Mouse (Mus musculus): ENCODE measurements at regions not wholly inside any gene's neighbourhood (a gene's known extent, or its start where the extent isn't known, plus 50 kb on each side); places are given as distances from the start of the nearest gene placed in this dataset.

GRCm38 (mm10) chr3:52758561-52758960, 258.5 kb downstream of the Cog6 start:
- H3K4me3 ChIP-seq (replicated peaks; ENCODE audit: low read length) = no peak overlapping the region
- H3K36me3 ChIP-seq (ENCODE audit: insufficient read depth, low read length) = no peaks in the 10 kb centered on the region
- no peak for TF ChIP-seq NANOG (IDR thresholded peaks at IDR 0.05; ENCODE audit: borderline replicate concordance, low read length)
- peak; percentile 37 for TF ChIP-seq CTCF (conservative IDR thresholded peaks at IDR 0.05; ENCODE audit: low read length)
- no peak for TF ChIP-seq POU5F1 (IDR thresholded peaks at IDR 0.05; ENCODE audit: borderline replicate concordance, low read length)
- no peaks in the 10 kb centered on the region for H3K27me3 ChIP-seq (ENCODE audit: insufficient read depth, low read length)
- H3K4me1 ChIP-seq (replicated peaks; ENCODE audit: low read depth, low read length) = no peaks in the 10 kb centered on the region
- H3K9me3 ChIP-seq (ENCODE audit: low read length) = peaks cover 17% of the 10 kb centered on the region

- Histone ChIP-seq H3K9me3 (ENCODE audit: low read length) (no peaks in the 10 kb centered on the region), H3K36me3 (ENCODE audit: insufficient read depth, low read length) (no peaks in the 10 kb centered on the region), H3K4me3 (replicated peaks; ENCODE audit: low read length) (no peak overlapping the region), H3K4me1 (replicated peaks; ENCODE audit: low read depth, low read length) (no peaks in the 10 kb centered on the region), H3K27me3 (ENCODE audit: insufficient read depth, low read length) (no peaks in the 10 kb centered on the region)
- no peak for TF ChIP-seq CTCF (conservative IDR thresholded peaks at IDR 0.05; ENCODE audit: low read length)
These were observed 260.2 kb downstream of the Cog6 start for GRCm38 (mm10) chr3:52756816-52757215.

DNA sequence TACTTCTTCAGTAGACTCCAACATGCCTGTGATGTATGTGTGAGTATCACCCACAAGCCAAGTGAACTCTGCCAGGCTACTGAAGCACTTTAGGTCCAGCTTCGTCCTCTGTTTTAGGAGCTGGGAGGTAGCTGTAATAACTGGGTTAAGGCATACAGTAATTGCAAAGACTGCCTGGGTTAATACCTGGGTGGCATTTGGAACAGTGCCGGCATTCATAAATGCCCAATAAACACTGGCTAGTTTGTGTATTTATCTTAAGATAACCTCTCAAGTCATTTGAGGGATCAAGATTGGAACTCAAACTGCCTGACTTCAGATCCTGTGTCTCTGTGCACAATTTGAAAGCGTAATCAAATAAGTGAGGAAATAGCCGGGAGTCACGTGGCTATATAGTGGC, 261.0 kb downstream of the Cog6 start:
- Histone ChIP-seq H3K9me3 (ENCODE audit: low read length) (no peaks in the 10 kb centered on the region), H3K4me3 (replicated peaks; ENCODE audit: low read length) (no peak overlapping the region), H3K36me3 (ENCODE audit: insufficient read depth, low read length) (no peaks in the 10 kb centered on the region), H3K27me3 (ENCODE audit: insufficient read depth, low read length) (no peaks in the 10 kb centered on the region), H3K4me1 (replicated peaks; ENCODE audit: low read depth, low read length) (no peaks in the 10 kb centered on the region)
- TF ChIP-seq NANOG (IDR thresholded peaks at IDR 0.05; ENCODE audit: borderline replicate concordance, low read length) (no peak), CTCF (conservative IDR thresholded peaks at IDR 0.05; ENCODE audit: low read length) (no peak), POU5F1 (IDR thresholded peaks at IDR 0.05; ENCODE audit: borderline replicate concordance, low read length) (no peak)

GRCm38 (mm10) chr3:52754978-52755377, 262.1 kb downstream of the Cog6 start:
- H3K9me3 ChIP-seq (ENCODE audit: low read length) = no peaks in the 10 kb centered on the region
- H3K27me3 ChIP-seq (ENCODE audit: insufficient read depth, low read length) = no peaks in the 10 kb centered on the region
- TF ChIP-seq POU5F1 (IDR thresholded peaks at IDR 0.05; ENCODE audit: borderline replicate concordance, low read length) (no peak), CTCF (conservative IDR thresholded peaks at IDR 0.05; ENCODE audit: low read length) (no peak), NANOG (IDR thresholded peaks at IDR 0.05; ENCODE audit: borderline replicate concordance, low read length) (no peak)
- no peaks in the 10 kb centered on the region for H3K4me1 ChIP-seq (replicated peaks; ENCODE audit: low read depth, low read length)
- no peak overlapping the region for H3K4me3 ChIP-seq (replicated peaks; ENCODE audit: low read length)
- no peaks in the 10 kb centered on the region for H3K36me3 ChIP-seq (ENCODE audit: insufficient read depth, low read length)

DNA sequence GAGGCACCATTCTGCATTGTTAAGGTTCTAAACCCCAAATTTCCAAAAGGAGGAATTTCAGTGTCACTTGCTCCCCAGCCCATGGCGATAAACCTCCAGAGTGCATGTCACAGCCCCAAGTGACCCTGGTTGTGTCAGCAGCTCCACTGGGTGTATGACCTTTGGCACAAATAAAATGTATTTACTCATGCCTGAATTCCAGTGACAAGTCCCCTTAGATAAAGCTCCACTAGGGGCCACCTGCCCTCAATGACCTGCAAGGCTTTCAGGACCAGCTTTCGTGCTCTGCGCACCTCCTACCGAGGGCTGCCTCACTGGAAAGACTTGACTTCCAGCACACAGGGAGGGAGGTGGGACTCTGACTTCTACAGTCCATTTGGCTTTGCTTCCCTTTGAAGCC, 262.6 kb downstream of the Cog6 start:
- Histone ChIP-seq H3K4me3 (replicated peaks; ENCODE audit: low read length) (no peak overlapping the region), H3K9me3 (ENCODE audit: low read length) (no peaks in the 10 kb centered on the region), H3K27me3 (ENCODE audit: insufficient read depth, low read length) (no peaks in the 10 kb centered on the region), H3K36me3 (ENCODE audit: insufficient read depth, low read length) (no peaks in the 10 kb centered on the region), H3K4me1 (replicated peaks; ENCODE audit: low read depth, low read length) (no peaks in the 10 kb centered on the region)
- TF ChIP-seq CTCF (conservative IDR thresholded peaks at IDR 0.05; ENCODE audit: low read length) = no peak
- TF ChIP-seq NANOG (IDR thresholded peaks at IDR 0.05; ENCODE audit: borderline replicate concordance, low read length) = no peak
- no peak for TF ChIP-seq POU5F1 (IDR thresholded peaks at IDR 0.05; ENCODE audit: borderline replicate concordance, low read length)

DNA sequence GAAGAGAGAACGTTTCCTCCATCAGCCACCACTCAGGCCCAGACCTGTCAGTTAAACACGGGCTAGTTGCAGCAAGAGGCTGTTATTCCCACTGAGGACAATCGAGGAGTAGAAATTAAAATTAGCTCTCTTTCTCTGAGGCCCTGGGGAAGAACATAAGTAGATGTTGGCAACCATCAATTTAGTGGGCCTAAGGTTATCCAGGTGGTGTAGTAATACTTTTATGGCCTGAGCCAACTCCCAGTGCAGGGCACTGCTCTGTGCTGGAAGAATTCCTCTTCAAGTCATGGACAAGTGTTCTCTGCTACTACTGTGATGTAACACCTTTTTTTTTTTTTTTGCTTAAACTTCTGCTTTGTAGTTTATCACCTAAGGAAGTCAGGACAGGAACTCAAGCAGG, 270.1 kb downstream of the Cog6 start:
- no peaks in the 10 kb centered on the region for H3K4me1 ChIP-seq (replicated peaks; ENCODE audit: low read depth, low read length)
- no peak overlapping the region for H3K4me3 ChIP-seq (replicated peaks; ENCODE audit: low read length)
- no peaks in the 10 kb centered on the region for H3K9me3 ChIP-seq (ENCODE audit: low read length)
- H3K27me3 ChIP-seq (ENCODE audit: insufficient read depth, low read length) = no peaks in the 10 kb centered on the region
- no peaks in the 10 kb centered on the region for H3K36me3 ChIP-seq (ENCODE audit: insufficient read depth, low read length)
- TF ChIP-seq CTCF (conservative IDR thresholded peaks at IDR 0.05; ENCODE audit: low read length) (no peak), POU5F1 (IDR thresholded peaks at IDR 0.05; ENCODE audit: borderline replicate concordance, low read length) (no peak), NANOG (IDR thresholded peaks at IDR 0.05; ENCODE audit: borderline replicate concordance, low read length) (no peak)

- Histone ChIP-seq H3K9me3 (ENCODE audit: low read length) (no peaks in the 10 kb centered on the region), H3K4me3 (replicated peaks; ENCODE audit: low read length) (no peak overlapping the region), H3K27me3 (ENCODE audit: insufficient read depth, low read length) (no peaks in the 10 kb centered on the region), H3K4me1 (replicated peaks; ENCODE audit: low read depth, low read length) (no peaks in the 10 kb centered on the region), H3K36me3 (ENCODE audit: insufficient read depth, low read length) (no peaks in the 10 kb centered on the region)
- TF ChIP-seq POU5F1 (IDR thresholded peaks at IDR 0.05; ENCODE audit: borderline replicate concordance, low read length) (no peak), CTCF (conservative IDR thresholded peaks at IDR 0.05; ENCODE audit: low read length) (no peak), NANOG (IDR thresholded peaks at IDR 0.05; ENCODE audit: borderline replicate concordance, low read length) (no peak)
These were observed 272.7 kb downstream of the Cog6 start for GRCm38 (mm10) chr3:52744334-52744733.

DNA sequence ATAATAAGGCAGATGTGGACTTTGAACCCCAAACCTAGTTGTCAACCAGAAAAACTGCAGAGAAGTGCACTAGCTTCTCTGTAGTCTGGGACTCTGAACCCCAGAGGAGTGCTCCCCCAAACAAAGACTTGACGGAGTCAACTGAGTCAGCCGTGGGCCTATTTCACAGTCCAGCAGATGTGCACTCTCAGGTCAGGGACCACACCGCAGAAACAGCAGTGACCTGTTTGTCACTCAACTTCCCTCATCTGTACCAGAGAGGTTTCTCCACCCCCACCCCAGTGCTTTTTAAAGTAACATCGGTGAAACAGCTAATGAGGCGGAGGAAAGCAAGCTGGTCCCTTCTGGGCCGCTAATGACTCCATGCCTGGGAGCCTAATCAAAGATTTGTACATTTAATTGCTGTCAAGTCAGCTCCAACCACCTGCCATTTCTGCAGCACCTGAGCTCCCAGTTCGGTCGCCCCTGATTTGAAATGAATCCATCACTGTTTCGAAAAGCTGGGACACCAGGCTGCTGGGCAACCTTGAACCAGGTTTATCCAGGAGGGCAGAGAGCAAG, 276.5 kb downstream of the Cog6 start:
- Histone ChIP-seq H3K27me3 (ENCODE audit: insufficient read depth, low read length) (no peaks in the 10 kb centered on the region), H3K9me3 (ENCODE audit: low read length) (no peaks in the 10 kb centered on the region), H3K4me3 (replicated peaks; ENCODE audit: low read length) (no peak overlapping the region), H3K36me3 (ENCODE audit: insufficient read depth, low read length) (no peaks in the 10 kb centered on the region), H3K4me1 (replicated peaks; ENCODE audit: low read depth, low read length) (no peaks in the 10 kb centered on the region)
- TF ChIP-seq CTCF (conservative IDR thresholded peaks at IDR 0.05; ENCODE audit: low read length) (no peak), NANOG (IDR thresholded peaks at IDR 0.05; ENCODE audit: borderline replicate concordance, low read length) (no peak), POU5F1 (IDR thresholded peaks at IDR 0.05; ENCODE audit: borderline replicate concordance, low read length) (no peak)

DNA sequence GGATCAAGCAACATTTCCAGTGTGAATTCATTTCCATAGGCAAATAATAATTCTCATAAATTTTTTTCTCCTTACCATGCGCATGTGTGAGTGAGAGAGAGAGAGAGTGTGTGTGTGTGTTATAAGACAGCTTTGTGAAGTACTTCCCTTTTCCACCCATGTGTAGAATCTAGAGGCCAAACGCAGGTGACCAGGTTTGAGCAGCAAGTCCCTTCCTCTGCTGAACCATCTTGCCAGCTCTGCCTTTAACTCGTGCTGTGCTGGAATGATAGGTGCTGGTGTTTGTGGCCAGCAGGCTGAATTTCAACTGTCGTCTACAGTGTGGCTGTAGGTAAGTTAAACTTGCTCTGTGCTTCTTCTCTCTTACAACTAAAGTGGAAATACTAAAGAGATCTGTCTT, 277.5 kb downstream of the Cog6 start:
- Histone ChIP-seq H3K36me3 (ENCODE audit: insufficient read depth, low read length) (no peaks in the 10 kb centered on the region), H3K4me1 (replicated peaks; ENCODE audit: low read depth, low read length) (no peaks in the 10 kb centered on the region), H3K9me3 (ENCODE audit: low read length) (no peaks in the 10 kb centered on the region), H3K4me3 (replicated peaks; ENCODE audit: low read length) (no peak overlapping the region), H3K27me3 (ENCODE audit: insufficient read depth, low read length) (no peaks in the 10 kb centered on the region)
- no peak for TF ChIP-seq NANOG (IDR thresholded peaks at IDR 0.05; ENCODE audit: borderline replicate concordance, low read length)
- no peak for TF ChIP-seq POU5F1 (IDR thresholded peaks at IDR 0.05; ENCODE audit: borderline replicate concordance, low read length)
- TF ChIP-seq CTCF (conservative IDR thresholded peaks at IDR 0.05; ENCODE audit: low read length) = no peak
